Mouse (Mus musculus) brain, embryonic 18.5 days (tissue): ENCODE data around the gene Heg1.

Experiments
- DNase-seq: peaks from one replicate; pipeline ENCODE4 v3.0.0-alpha.2; 2012; ENCODE audit warnings: low read depth, low spot score

Heg1 gene

GRCm38 (mm10) chr16:33820269-33821178, 136.4 kb downstream of the Heg1 start:
- peak; percentile 67 for DNase-seq
